Mouse (Mus musculus): ENCODE results near the gene Gm49661. TPM values are rescaled to one million over a fixed set of nuclear protein-coding genes. Genes with fewer than 3 reads are reported as not detected.

Gene Gm49661
- polyA plus RNA-seq (2014; fragmentation: Nextera tagmentation; extraction: Ambion mirVana), result not detected in 2 replicates

- peak within 1 kb of the TSS; percentile 60 for H3K4me2 ChIP-seq (ENCODE audit: low read depth, low read length, severe bottlenecking)
- DNase-seq (ENCODE audit: low spot score) (peak; percentile 93), ATAC-seq (replicated peaks; ENCODE audit: low FRiP score) (peak; percentile 74)
- peaks cover 14% of the 10 kb centered on the region for H3K4me1 ChIP-seq (replicated peaks; ENCODE audit: control insufficient read depth, insufficient read depth, low read length)
- 0% methylated on average over 56 of the region's 56 CpGs for WGBS
- H3K36me3 ChIP-seq (ENCODE audit: control insufficient read depth, insufficient read depth, low read length), result peaks cover 11% of the 10 kb centered on the region; the same call in 1 of the 2 replicates
- H3K27me3 ChIP-seq (ENCODE audit: control insufficient read depth, insufficient read depth, low read length), result no peaks in the 10 kb centered on the region
- H3K27ac ChIP-seq (ENCODE audit: low read depth, low read length), result peak within 1 kb of the TSS; percentile 71
- H3K9me3 ChIP-seq (ENCODE audit: control insufficient read depth, low read length), result no peaks in the 10 kb centered on the region
- peak within 1 kb of the TSS; percentile 71 for H3K4me3 ChIP-seq (ENCODE audit: low read depth, low read length)
- H3K9ac ChIP-seq (ENCODE audit: low read length), result peak within 1 kb of the TSS; percentile 97
Measured at GRCm38 (mm10) chr8:84969241-84970134, at the start of gene Gm49661, which contains the start of the genes Prdx2 and Rnaseh2a. Gm49661 (minus strand) TSS chr8:84969433. Prdx2 (plus strand) TSS chr8:84969587. Rnaseh2a (minus strand) TSS chr8:84969767.

- Histone ChIP-seq H3K4me2 (ENCODE audit: low read depth, low read length, severe bottlenecking) (no peak overlapping the region), H3K4me1 (replicated peaks; ENCODE audit: control insufficient read depth, insufficient read depth, low read length) (0 out of 2 replicates have a peak, but pooled peaks cover 1% of the 10 kb centered on the region), H3K4me3 (ENCODE audit: low read depth, low read length) (no peak overlapping the region), H3K36me3 (ENCODE audit: control insufficient read depth, insufficient read depth, low read length) (peaks cover 2% of the 10 kb centered on the region; the same call in 1 of the 2 replicates), H3K27ac (ENCODE audit: low read depth, low read length) (no peak overlapping the region), H3K9ac (ENCODE audit: low read length) (no peak overlapping the region), H3K9me3 (ENCODE audit: control insufficient read depth, low read length) (no peaks in the 10 kb centered on the region), H3K27me3 (ENCODE audit: control insufficient read depth, insufficient read depth, low read length) (peaks cover 3% of the 10 kb centered on the region; the same call in 1 of the 2 replicates)
- ATAC-seq (replicated peaks; ENCODE audit: low FRiP score) (no peak), DNase-seq (ENCODE audit: low spot score) (no peak)
- WGBS, result 22% methylated on average over 5 of the region's 5 CpGs
Measured at GRCm38 (mm10) chr8:85017209-85017608, 48.0 kb upstream of the Gm49661 start.

- 70% methylated on average over 10 of the region's 10 CpGs for WGBS
- DNase-seq (ENCODE audit: low spot score), result no peak
- Histone ChIP-seq H3K36me3 (ENCODE audit: control insufficient read depth, insufficient read depth, low read length) (peaks cover 2% of the 10 kb centered on the region; the same call in 1 of the 2 replicates), H3K27ac (ENCODE audit: low read depth, low read length) (no peak overlapping the region), H3K27me3 (ENCODE audit: control insufficient read depth, insufficient read depth, low read length) (peaks cover 4% of the 10 kb centered on the region; the same call in 1 of the 2 replicates), H3K4me3 (ENCODE audit: low read depth, low read length) (no peak overlapping the region), H3K4me1 (replicated peaks; ENCODE audit: control insufficient read depth, insufficient read depth, low read length) (0 out of 2 replicates have a peak, but pooled peaks cover 1% of the 10 kb centered on the region), H3K9me3 (ENCODE audit: control insufficient read depth, low read length) (no peaks in the 10 kb centered on the region), H3K4me2 (ENCODE audit: low read depth, low read length, severe bottlenecking) (no peak overlapping the region), H3K9ac (ENCODE audit: low read length) (no peak overlapping the region)
- no peak for ATAC-seq (replicated peaks; ENCODE audit: low FRiP score)
Measured at GRCm38 (mm10) chr8:85016724-85017123, 47.5 kb upstream of the Gm49661 start.

GRCm38 (mm10) chr8:85014431-85014830, 45.2 kb upstream of the Gm49661 start, which contains the start of gene Best2:
Best2 (minus strand) TSS chr8:85014531.
- H3K4me3 ChIP-seq (ENCODE audit: low read depth, low read length), result peak within 1 kb of the TSS; percentile 22
- 0 out of 2 replicates have a peak, but pooled peaks cover 1% of the 10 kb centered on the region for H3K4me1 ChIP-seq (replicated peaks; ENCODE audit: control insufficient read depth, insufficient read depth, low read length)
- peaks cover 2% of the 10 kb centered on the region; the same call in 1 of the 2 replicates for H3K36me3 ChIP-seq (ENCODE audit: control insufficient read depth, insufficient read depth, low read length)
- no peak within 1 kb of the TSS for H3K27ac ChIP-seq (ENCODE audit: low read depth, low read length)
- no peak for ATAC-seq (replicated peaks; ENCODE audit: low FRiP score)
- WGBS, result 53% methylated on average over 2 of the region's 2 CpGs
- no peak for DNase-seq (ENCODE audit: low spot score)
- H3K9me3 ChIP-seq (ENCODE audit: control insufficient read depth, low read length), result no peaks in the 10 kb centered on the region
- H3K9ac ChIP-seq (ENCODE audit: low read length), result peak within 1 kb of the TSS; percentile 46; the same call in 1 of the 2 replicates
- H3K4me2 ChIP-seq (ENCODE audit: low read depth, low read length, severe bottlenecking), result peak within 1 kb of the TSS; percentile 64
- H3K27me3 ChIP-seq (ENCODE audit: control insufficient read depth, insufficient read depth, low read length), result peaks cover 16% of the 10 kb centered on the region

GRCm38 (mm10) chr8:85013230-85013840, 44.1 kb upstream of the Gm49661 start:
- no peak overlapping the region for H3K27ac ChIP-seq (ENCODE audit: low read depth, low read length)
- DNase-seq (ENCODE audit: low spot score), result peak; percentile 88
- 0 out of 2 replicates have a peak, but pooled peaks cover 1% of the 10 kb centered on the region for H3K4me1 ChIP-seq (replicated peaks; ENCODE audit: control insufficient read depth, insufficient read depth, low read length)
- H3K9me3 ChIP-seq (ENCODE audit: control insufficient read depth, low read length), result no peaks in the 10 kb centered on the region
- H3K4me2 ChIP-seq (ENCODE audit: low read depth, low read length, severe bottlenecking), result peak overlapping the region; percentile 64
- H3K36me3 ChIP-seq (ENCODE audit: control insufficient read depth, insufficient read depth, low read length), result no peaks in the 10 kb centered on the region; the same call in 1 of the 2 replicates
- ATAC-seq (replicated peaks; ENCODE audit: low FRiP score), result peak; percentile 56; the same call in 1 of the 2 replicates
- WGBS, result 7% methylated on average over 25 of the region's 26 CpGs
- peaks cover 16% of the 10 kb centered on the region for H3K27me3 ChIP-seq (ENCODE audit: control insufficient read depth, insufficient read depth, low read length)
- H3K4me3 ChIP-seq (ENCODE audit: low read depth, low read length), result peak overlapping the region; percentile 22
- peak overlapping the region; percentile 46; the same call in 1 of the 2 replicates for H3K9ac ChIP-seq (ENCODE audit: low read length)

- H3K9me3 ChIP-seq (ENCODE audit: control insufficient read depth, low read length), result no peaks in the 10 kb centered on the region
- H3K27me3 ChIP-seq (ENCODE audit: control insufficient read depth, insufficient read depth, low read length), result peaks cover 16% of the 10 kb centered on the region
- WGBS, result 15% methylated on average over 28 of the region's 28 CpGs
- DNase-seq (ENCODE audit: low spot score) (no peak), ATAC-seq (replicated peaks; ENCODE audit: low FRiP score) (no peak)
- no peak overlapping the region for H3K4me3 ChIP-seq (ENCODE audit: low read depth, low read length)
- H3K9ac ChIP-seq (ENCODE audit: low read length), result no peak overlapping the region
- H3K4me2 ChIP-seq (ENCODE audit: low read depth, low read length, severe bottlenecking), result no peak overlapping the region
- H3K36me3 ChIP-seq (ENCODE audit: control insufficient read depth, insufficient read depth, low read length), result no peaks in the 10 kb centered on the region
- 0 out of 2 replicates have a peak, but pooled peaks cover 1% of the 10 kb centered on the region for H3K4me1 ChIP-seq (replicated peaks; ENCODE audit: control insufficient read depth, insufficient read depth, low read length)
- no peak overlapping the region for H3K27ac ChIP-seq (ENCODE audit: low read depth, low read length)
Measured at GRCm38 (mm10) chr8:85011242-85011641, 42.0 kb upstream of the Gm49661 start.

GRCm38 (mm10) chr8:85007686-85008085, 38.5 kb upstream of the Gm49661 start:
- 26% methylated on average over 25 of the region's 25 CpGs for WGBS
- H3K4me2 ChIP-seq (ENCODE audit: low read depth, low read length, severe bottlenecking), result no peak overlapping the region
- no peaks in the 10 kb centered on the region for H3K9me3 ChIP-seq (ENCODE audit: control insufficient read depth, low read length)
- H3K27ac ChIP-seq (ENCODE audit: low read depth, low read length), result no peak overlapping the region
- no peaks in the 10 kb centered on the region for H3K4me1 ChIP-seq (replicated peaks; ENCODE audit: control insufficient read depth, insufficient read depth, low read length)
- peaks cover 16% of the 10 kb centered on the region for H3K27me3 ChIP-seq (ENCODE audit: control insufficient read depth, insufficient read depth, low read length)
- no peaks in the 10 kb centered on the region for H3K36me3 ChIP-seq (ENCODE audit: control insufficient read depth, insufficient read depth, low read length)
- H3K9ac ChIP-seq (ENCODE audit: low read length), result no peak overlapping the region
- DNase-seq (ENCODE audit: low spot score) (no peak), ATAC-seq (replicated peaks; ENCODE audit: low FRiP score) (no peak)
- H3K4me3 ChIP-seq (ENCODE audit: low read depth, low read length), result no peak overlapping the region

GRCm38 (mm10) chr8:84997649-84998295, 28.5 kb upstream of the Gm49661 start:
- no peaks in the 10 kb centered on the region for H3K36me3 ChIP-seq (ENCODE audit: control insufficient read depth, insufficient read depth, low read length)
- peak overlapping the region; percentile 12; the same call in 1 of the 2 replicates for H3K4me2 ChIP-seq (ENCODE audit: low read depth, low read length, severe bottlenecking)
- ATAC-seq (replicated peaks; ENCODE audit: low FRiP score) (peak; percentile 79), DNase-seq (ENCODE audit: low spot score) (peak; percentile 97)
- no peak overlapping the region for H3K27ac ChIP-seq (ENCODE audit: low read depth, low read length)
- H3K4me3 ChIP-seq (ENCODE audit: low read depth, low read length), result no peak overlapping the region
- H3K4me1 ChIP-seq (replicated peaks; ENCODE audit: control insufficient read depth, insufficient read depth, low read length), result no peaks in the 10 kb centered on the region; the same call in 1 of the 2 replicates
- no peaks in the 10 kb centered on the region for H3K9me3 ChIP-seq (ENCODE audit: control insufficient read depth, low read length)
- H3K27me3 ChIP-seq (ENCODE audit: control insufficient read depth, insufficient read depth, low read length), result no peaks in the 10 kb centered on the region; the same call in 1 of the 2 replicates
- 2% methylated on average over 19 of the region's 19 CpGs for WGBS
- peak overlapping the region; percentile 46; the same call in 1 of the 2 replicates for H3K9ac ChIP-seq (ENCODE audit: low read length)
